Mouse (Mus musculus) cerebellum, adult 2 months (tissue): Measurements from ENCODE around the gene Olfr533.

Source experiments
- CTCF ChIP-seq: fragments of 200-500 bp; IDR thresholded peaks from 2 replicates; pipeline ENCODE4 v1.5.1; 2011; ENCODE audit warnings: low read depth, mild to moderate bottlenecking, control low read depth, low read length, moderate library complexity, borderline replicate concordance; ENCODE audit not compliant: insufficient read depth
- POLR2A ChIP-seq: fragments of 200-500 bp; IDR thresholded peaks from 2 replicates; pipeline ENCODE4 v1.6.1; 2011; ENCODE audit warnings: low read length, control low read depth, borderline replicate concordance; ENCODE audit not compliant: insufficient read depth

DNA sequence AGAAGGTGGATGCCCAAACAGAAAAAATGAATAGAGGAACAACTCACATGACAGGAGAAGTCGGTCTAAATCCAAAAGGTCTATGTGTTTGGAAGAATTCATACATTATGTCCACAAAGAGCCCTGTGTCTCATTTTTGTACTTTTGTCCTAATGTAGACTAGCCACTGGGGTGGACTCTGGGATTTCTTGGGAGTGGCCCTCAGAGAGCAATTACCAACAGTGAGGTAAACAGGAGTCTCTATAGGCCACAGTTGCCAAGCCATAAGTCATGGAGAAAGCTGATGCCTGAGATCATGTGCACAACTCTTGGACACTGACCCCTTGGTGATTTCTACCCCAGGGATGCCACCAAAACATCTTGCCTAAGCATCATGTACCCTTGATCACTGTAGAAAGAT, 41.6 kb upstream of the Olfr533 start, which contains the start of gene Olfr532:
- no peak for TF ChIP-seq CTCF
- no peak for TF ChIP-seq POLR2A
